Mouse (Mus musculus) olfactory bulb, adult 2 months (tissue): ENCODE data around the gene Ubl4b.

Source experiments
- CTCF ChIP-seq: fragments of 200-500 bp; IDR thresholded peaks from 2 replicates; pipeline ENCODE4 v1.5.1; 2012; ENCODE audit warnings: low read depth, mild to moderate bottlenecking, low read length, moderate library complexity; ENCODE audit not compliant: insufficient read depth
- POLR2A ChIP-seq: fragments of 200-500 bp; IDR thresholded peaks from 2 replicates; pipeline ENCODE4 v1.6.1; 2012; ENCODE audit warnings: mild to moderate bottlenecking, low read depth, low read length, moderate library complexity; ENCODE audit not compliant: insufficient read depth

DNA sequence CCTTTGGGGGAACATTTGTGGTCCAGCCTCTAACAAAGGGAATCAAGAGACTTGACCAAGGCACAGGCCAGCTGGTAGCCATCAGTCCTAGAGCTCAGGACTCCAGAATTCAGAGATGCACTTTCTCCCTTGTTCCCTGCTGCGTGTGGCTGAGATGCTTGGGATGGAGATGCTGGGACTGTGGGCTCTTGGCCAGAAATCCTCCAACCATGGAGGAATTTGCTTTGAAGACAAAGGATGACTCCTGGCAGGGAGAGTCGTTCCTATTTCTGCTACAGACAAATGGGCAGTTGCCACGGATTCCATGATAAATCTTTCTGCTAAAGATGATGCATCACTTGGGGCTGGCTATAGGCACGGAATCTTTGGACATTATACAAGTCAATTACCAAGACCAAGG is 21.3 kb downstream of the Ubl4b start:
- TF ChIP-seq CTCF (no peak), POLR2A (no peak)
